Mouse (Mus musculus) adrenal gland, adult 10 weeks (tissue): Measurements from ENCODE around the gene Ggta1. TPM values are rescaled to one million over a fixed set of nuclear protein-coding genes. Genes with fewer than 3 reads are reported as not detected.

Source experiments
- polyA plus RNA-seq: library from polyadenylated mRNA; stranded (reverse); fragments of 350-450 nt; fragmentation: Illumina TruSeq; extraction: RNeasy Lipid Tissue Mini Kit (QIAGEN cat#74804); gene quantifications from one replicate; pipeline ENCODE4 v1.2.3, GENCODE M21; 2014; ENCODE audit warnings: low read depth, low replicate concordance

Gene Ggta1
- polyA plus RNA-seq, result 19.9 TPM

GRCm38 (mm10) chr2:35462791-35463281 lies at the start of gene Ggta1:
Gene Ggta1, minus strand, starts transcription at chr2:35463231.

DNA sequence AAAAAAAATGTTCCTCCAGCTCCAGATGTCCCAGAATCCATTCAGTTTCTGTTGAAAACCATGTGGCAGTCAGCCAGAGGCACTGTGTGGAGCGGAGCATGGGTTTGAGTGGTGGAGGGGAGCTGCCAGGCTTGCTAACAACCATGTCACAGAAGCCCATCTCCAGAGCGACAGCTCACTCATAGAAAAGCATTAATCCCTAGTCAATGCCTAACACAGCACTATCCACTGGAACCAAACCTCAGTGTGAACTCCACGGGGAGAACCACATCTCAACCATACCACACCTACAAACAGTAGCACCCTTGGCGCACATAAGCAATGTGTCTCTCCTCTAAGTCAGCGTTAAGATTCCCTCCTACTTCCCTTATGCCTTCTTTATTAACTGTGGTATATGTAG lies 65.9 kb downstream of the Ggta1 start, which contains the start of gene 4930402F06Rik:
TSS of gene 4930402F06Rik (minus strand) at position 80 of the 400 bp plus-strand sequence.

GRCm38 (mm10) chr2:35367629-35368028 lies 95.4 kb downstream of the Ggta1 start, which contains the start of gene 4930568D16Rik:
Gene 4930568D16Rik, minus strand, starts transcription at chr2:35367729.

Other genes with a start within 250 kb of the Ggta1 start
- 22.3 TPM for gene Gsn, start 206.9 kb downstream of the Ggta1 start, polyA plus RNA-seq
- 59.5 TPM for gene Stom, start 126.3 kb downstream of the Ggta1 start, polyA plus RNA-seq
- gene 4930568D16Rik, start 95.5 kb downstream of the Ggta1 start, polyA plus RNA-seq, result not detected
- not detected for gene 4930402F06Rik, start 66.1 kb downstream of the Ggta1 start, polyA plus RNA-seq
- gene Dab2ip, start 95.0 kb upstream of the Ggta1 start, polyA plus RNA-seq, result 2.8 TPM